Mouse (Mus musculus) urinary bladder, postnatal 4 days (tissue): ENCODE measurements around the gene Fxyd3.

Source experiments
- DNase-seq, 2 experiments: peaks; one replicate each; pipeline ENCODE4 v3.0.0; 2021 to 2022; ENCODE audit warnings: low spot score in 2 of 2

The Fxyd3 gene

DNA sequence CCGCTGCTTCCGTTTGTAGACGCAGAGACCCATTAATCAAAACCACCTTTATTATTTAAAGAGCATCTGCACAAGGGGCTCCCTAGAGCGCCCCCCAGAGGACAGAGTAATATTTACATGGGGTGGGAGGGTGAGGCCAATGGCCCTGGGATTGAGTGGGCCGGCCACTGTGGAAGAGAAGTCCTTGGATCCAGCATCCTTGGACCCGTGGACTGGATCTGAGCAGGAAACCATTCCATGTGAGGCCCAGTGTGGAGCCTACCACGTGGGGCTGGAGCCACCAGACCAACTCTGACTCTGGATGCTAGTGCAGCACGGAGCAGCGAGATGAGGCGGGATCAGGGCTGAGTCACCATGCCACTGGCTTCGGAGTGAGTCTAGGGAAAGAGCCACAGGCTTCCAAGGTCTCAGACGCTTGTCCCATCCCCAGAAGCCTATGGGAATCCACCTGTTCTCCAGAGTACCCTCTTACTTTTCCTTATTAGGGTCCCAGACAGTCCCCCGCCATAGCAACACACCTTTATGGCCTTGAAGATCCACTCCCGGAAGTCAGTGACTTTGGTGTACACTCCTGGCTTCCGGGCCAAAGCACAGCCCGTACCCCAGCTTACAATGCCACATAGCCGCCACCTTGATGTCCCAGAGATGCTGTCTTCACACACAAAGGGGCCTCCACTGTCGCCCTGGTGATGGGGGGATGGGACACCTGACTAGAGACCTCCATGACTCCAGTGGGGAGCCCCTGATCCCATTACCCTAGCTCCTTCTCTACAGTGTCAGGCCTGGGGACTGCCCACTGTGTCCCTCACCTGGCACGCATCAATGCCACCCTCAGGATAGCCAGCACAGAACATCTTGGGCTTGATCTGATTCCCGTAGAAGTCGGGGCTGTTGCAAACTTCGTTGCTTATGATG, 22.4 kb upstream of the Fxyd3 start:
- no peak for DNase-seq

DNA sequence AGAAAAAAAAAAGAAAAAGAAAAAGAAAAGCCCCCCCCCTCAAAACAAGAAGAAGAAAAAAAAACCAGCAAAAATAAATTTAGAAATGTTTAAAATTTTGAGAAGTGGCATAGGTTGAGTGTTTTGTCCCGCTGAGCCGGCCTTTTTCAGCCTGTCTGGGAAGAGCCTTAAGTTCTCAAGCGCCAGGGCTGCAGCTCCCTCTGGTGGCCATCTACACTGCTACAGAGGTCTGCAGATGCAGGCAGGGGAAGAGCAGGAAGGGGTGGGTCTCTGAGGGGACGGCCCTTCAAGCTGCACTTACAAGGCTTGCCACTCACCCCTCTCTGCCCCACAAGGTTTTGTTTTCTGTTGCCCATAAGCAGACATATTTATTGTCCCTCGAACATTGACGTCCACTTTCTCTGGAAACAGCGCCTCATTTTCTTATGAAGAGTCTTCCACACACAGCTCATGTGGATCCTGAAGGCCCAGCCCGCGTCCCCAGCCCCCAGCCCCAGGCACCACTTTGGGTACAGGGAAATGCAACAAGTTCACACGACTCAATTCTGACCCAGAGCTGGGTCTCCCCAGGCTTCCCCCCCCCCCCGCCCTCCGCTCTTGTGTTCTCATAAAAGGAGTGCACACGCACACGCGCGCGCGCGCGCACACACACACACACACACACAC, 21.2 kb upstream of the Fxyd3 start:
- DNase-seq = peak; percentile 85 to 93

DNA sequence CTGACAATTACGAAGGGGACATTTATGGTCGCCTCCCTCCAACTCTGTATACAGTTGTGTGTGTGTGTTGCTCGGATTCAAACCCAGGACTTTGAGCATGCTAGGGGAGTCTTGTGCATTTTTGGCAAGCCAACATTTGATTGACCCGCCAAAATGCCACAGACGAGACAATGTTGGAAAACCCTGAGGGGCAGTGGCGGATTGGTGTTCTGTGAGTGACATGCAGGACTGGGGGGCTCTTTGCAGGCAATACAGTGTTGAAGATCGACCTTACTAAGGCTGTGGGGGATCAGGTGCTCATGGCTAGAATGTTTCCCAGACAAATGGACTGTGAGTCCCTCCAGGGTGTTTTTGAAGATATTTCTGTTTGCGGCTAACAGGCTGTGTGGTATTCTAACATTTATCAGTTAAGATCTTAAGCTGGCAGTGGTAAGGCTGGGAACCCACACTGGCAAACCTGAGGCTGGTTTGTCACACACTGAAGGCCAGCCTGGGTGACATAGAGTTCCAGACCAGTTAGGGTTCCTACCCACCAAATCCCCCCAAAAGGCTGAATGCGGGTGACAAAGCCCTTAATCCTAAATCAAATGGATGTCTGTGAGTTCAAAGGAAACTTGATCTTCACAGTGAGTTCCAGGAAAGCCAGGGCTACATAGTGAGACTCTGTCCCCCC, 20.5 kb upstream of the Fxyd3 start:
- DNase-seq = no peak

DNA sequence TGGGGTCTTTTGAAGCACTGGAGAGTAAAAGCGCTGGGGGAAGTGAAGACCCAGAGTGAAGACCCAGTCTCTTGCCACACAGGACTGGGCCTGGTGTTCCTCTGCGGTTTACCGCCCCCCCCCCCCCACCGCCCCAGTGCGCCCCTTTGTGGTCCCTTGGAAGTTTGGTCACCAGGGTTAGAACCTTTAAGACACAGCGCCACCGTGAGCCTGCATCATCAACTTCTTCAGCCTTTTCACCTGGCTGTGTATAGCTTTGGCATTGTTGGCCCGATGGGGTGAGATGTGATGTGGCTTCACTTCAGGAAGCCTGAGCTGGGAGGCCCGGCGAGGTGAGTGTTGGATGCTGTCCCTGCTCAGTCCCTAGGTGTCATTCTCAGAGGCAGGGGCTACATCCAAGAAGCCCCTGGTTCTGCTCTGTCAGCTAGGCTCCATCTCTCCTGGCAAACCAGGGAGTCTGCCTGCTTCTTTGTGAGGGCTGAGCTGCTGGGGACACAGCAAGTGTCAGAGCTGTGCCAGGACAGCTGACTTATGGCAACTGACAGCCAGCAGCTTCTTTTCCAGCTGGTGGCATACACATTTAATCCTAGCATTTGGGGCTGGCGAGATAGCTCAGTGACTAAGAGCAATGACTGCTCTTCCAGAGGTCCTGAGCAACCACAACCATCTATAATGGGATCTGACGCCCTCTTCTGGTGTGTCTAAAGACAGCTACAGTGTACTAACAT, 18.4 kb upstream of the Fxyd3 start:
- DNase-seq = no peak

DNA sequence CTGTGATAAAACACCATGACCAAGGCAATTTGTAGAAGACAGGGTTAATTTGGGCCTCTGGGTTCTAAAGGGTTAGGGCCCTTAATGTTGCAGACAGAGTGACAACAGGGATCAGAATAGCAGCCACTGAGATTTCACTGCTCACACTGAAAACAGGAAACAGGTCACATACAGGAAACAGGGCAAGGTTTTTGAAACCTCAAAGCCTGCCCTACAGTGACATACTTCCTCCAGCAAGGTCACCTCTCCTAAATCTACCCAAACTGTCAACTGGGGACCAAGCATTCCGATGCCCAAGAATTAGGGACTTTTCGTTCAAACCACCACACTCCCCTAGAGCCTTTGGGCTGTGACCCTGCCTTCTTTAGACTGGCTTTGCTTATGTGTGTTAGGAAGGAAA, 13.2 kb upstream of the Fxyd3 start:
- no peak for DNase-seq

DNA sequence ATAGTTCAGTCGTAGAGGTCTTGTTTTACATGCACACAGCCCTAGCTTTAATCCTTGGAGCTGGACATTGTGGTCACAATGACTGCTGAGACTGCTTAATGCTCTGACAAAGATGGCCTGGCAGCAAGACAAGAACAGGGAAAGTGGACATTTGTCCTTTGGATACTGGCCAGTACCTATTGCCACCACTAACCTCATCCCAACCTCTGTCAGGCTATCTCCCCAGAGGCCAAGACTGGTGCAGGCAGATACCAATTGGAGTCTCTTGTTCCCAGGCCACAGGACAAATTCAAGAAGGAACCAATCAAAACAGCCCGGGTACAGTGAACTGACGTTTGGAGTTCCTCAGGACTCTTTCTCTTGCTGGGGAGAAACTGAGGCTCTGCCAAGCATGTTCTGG, 11.7 kb upstream of the Fxyd3 start:
- no peak for DNase-seq

DNA sequence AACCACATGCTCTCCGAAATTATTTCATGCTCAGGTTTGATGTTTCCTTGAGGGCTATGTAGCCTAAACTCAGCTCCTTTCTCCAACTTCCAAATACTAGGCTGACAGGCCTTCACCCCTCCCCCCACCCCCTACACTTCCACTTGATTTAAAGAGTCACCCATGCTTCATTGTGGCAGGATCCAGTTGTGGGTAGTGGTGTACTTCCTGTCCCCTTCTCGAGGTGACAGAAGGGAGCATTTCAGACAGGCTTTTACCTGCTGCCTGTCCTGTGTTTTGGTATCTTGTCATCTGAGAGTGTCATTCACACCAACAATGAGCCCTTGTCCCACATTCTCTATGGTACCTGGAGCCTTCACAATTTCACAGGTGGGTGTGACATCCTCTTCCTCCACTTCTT, 10.8 kb upstream of the Fxyd3 start:
- no peak for DNase-seq

DNA sequence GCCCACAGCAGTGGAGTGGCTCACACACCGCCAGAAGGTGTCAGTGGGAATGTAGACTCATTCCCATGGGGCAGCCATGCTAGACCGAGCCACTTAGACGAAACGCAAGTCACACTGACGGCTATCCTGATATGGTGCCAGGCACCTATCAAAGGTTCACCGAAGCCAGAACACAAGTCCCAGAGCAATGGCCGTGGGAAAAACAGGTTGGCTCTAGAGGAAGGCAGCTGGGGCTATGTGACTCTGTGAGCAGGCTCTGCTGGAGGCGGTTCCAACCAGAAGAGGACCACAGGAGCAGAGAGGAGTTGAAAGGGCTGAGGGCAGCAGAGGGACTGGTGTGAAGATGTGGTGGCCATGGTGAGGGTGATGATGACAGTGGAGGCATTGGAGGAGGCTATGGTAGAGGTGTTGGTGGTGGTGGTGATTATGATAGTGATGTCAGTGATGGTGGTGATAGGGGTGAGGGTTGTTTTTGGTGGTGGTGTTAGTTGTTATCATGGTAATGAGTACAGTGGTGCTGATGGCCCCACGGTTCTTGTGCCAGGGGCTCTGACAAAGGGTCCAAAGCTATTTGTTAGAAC, 9.8 kb upstream of the Fxyd3 start:
- DNase-seq = no peak

DNA sequence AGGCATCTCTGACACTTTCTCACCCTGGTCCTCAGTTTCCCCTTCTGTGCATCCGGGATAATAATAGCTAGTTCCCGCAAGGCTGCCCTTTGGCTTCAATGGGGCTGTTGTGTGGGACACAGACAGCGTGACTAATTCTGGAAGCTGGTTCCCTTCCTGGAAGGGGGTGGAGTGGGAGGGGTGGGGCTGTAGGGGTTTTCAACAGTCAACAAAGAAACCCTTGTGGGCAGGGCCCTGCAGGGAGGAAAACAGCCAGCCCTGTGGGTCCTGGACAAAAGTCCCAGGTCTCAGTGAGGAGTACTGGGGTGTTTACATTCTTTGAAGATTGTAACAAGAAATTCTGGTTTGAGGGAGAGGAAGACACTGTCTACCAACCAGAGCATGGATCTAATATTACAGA, 8.7 kb upstream of the Fxyd3 start:
- DNase-seq = peak in 1 of 2 experiments; percentile 37

DNA sequence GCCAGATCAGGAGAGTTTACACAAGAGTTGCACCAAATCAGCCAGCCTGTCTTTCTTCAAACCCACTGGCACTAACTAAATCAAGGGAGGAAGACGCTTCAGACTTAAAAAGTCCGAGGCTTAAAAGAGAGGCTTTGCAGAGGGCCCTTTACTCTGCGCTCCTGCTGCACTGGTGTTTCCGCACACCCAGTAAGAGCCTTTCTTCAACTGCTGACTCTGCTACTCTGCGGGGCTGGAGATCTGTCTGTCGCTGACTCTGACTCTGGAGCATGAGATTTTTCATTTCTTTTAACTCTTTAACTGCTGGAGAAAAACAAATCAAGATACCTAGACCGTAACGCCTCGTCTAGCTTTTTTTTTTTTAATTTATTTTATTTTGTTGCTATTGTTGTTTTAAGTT, 7.6 kb upstream of the Fxyd3 start:
- DNase-seq = no peak

DNA sequence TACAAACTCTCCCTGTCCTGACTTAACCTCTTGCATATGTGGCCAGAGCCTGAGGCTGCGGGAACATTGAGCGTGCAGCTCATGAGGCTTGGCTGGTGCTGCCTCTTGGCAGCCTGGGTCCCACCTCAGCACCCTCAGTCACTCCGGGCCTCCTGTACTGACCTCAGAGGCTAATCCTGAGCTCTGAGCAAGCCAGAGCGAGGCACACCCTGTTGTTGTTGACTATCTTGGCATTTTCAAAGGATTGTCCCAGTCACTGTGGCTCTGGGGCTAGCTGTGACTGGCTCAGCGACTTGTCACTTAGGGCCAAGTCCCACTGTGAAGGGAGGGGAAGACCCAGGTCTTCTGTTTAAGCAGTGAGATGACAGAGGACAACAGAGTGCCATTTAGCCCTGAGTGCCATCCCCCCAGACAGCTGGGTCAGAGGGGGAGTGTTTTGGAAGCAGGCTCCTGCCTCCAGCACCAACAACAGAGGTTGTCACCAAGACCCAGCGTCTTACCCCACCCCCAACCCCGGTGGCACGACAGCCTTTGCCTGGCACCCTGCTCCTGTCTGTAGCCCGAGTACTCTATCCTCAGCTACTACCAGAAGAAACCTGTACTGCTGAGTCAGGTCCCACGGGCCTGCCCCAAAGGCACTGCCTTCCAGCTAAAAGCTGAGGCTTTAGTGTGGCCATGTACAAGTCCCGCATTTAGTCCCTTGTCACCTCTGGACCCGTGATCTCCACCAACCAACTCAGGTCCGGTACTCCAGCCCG, 6.5 kb upstream of the Fxyd3 start:
- no peak for DNase-seq

DNA sequence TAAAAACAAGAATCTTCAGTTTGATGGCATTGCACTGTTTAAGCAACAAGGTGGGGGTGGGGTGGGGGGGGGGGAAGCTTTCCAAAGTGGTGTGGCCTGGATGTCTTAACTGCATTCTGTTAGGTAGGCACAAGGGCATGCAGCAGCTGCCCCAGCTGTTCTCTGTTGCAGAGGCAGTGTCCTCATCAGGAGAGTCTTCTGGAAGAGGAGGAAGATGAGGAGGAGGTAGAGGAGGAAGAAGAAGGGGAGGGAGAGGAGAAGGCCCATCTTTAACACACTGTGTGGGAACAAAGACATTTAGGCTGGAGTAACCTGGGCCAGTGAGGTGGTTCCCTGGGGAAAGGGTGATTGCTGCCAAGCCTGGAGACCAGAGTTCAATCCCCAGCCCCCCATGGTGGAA, 5.6 kb upstream of the Fxyd3 start:
- no peak for DNase-seq

DNA sequence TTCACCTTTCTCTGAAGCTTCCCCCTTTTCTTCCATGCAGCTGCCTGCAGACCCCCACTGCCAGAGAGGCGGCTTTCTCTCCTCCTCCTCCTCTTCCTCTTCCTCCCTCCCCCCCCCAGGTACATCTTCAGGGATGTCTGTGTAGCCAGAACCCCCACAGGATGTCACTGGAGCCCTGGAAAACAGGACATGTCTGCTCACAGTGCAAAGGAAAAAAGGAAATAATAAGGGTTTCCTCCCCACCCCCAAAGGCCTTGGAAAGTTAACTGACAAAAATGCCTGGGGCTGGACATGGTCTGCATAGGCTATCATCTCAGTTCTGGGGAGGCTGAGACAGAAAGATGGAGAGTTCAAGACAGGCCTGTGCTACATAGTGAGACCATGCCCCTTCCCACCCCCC, 4.6 kb upstream of the Fxyd3 start:
- DNase-seq = no peak

DNA sequence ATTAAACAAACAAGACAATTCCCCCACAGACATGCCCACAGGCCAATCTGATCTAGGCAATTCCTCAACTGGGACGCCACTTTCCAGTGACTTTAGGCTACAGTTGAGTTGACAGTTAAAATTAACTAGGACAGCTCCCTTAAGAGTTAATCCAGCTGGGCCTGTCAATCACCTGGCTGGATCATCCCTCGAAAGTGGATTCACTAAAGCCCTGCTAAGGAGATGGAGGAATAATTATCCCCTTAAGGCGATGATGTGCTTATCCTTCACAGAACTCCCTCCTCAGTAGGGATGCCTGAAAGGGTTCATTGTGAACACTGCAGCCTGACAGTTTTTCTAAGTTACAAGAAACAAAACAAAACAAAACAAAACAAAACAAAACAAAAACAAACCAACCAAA, 4.1 kb upstream of the Fxyd3 start:
- DNase-seq = no peak

DNA sequence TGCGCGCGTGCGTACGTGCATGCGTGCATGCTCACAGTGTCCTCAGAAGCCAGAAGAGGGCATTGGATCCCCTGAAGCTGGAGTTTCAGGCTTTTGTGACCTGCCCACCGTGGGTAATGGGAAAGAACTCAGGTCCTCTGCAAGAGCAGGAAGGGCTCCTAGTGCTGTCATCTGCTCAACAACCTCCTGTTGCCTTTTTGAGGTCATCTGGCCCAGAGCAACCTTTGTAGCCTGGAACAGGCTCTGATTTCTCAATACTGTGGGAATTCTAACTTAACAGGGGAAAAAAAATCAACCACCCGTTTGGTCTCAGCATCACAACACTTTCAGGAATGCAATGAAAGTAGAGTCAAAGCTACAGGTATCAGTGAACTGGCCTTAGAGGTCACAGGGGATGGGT, 3.2 kb upstream of the Fxyd3 start:
- no peak for DNase-seq

DNA sequence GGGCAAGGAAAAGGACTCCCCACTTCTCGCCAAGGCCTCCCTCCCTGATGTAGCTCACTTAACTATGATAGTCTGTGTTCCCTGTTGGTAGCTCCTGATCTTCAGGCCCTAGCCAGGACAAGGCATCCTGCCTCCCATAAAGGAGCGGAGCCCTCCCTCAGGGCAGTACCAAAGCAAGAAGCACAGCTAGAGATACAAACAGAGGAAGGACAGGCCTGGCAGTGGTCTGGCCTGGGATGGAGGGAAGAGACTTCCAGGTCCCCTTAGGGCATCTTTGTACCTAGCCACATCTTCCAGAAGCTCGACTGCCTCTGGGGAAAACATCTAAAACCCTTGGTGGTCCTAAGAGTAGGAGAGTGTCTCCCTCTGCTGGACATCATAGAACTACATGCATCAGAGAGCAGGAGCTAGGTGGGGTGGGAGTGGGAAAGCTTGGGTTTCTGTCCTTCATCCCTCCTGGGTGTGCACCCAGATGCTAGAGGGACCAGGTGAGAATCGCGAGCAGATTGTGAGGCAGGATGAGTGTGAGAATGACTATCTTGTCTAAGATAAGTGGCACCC, 1.5 kb upstream of the Fxyd3 start:
- peak in 1 of 2 experiments; percentile 37 for DNase-seq

DNA sequence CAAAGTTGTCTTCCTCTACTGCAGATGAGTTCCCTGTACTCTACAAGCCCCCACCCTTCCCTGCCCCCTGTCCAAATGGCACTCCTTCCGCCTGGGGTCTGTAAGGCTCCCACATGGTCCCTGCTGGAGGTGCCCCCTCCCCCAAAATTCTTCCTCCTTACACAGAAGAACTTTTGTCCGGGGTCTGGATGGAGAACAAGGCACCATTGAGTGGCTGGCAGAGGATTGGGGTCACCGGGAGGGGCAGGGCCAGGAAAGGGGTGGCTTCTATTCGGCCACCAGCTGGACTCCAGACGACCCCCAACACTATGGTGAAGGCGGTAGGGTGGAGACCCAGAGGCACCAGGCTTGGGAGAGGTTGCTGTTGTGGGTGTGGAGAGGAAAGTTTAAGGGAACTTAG, 966 bp upstream of the Fxyd3 start:
- no peak for DNase-seq

DNA sequence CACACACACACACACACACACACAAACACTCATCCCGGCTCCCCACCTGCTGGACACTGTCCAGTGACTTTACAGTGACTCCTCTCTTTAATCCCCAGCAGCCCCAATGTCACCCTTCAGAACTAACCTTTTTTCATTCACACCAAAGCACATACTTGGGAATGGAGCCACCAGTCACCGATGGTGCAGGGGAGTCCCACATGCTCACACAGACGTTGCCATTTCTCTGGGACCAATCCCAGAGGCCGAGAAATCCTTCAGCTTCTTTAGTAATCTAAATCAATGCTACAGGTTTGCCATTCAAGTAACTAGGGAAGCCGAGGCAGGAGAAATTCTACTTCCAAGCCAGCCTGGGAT, 1.8 kb downstream of the Fxyd3 start:
- DNase-seq = no peak

DNA sequence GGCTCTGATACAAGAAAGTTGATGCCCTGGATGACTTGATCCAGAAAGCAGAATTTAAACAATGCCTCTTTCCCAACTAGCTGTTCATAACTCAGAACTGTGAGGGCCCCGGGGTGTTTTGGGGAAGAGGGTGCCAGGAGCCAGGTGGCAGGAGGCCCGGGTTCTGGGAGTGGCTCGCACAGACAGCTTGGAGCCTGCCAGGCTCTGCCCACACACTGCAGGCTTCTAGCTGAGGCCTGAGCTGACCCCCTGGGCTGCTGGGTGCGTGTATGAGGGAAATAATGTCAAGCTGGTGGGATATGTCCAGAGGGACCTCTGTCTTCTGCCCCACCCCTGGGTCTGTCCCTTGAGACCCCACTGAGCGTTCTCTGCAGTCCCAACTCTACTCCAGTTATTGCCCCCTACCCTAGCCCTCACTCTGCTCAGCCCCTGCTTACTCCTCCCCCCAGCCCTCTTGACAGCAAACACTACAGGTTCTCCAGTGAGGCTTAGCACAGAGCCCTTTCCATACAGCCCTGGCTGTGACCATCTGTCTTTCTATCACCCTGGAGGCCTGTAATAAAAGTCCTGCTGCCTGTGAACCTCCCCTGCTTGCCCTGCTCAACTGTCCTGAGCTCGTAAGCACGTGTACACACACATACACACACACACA, 2.3 kb downstream of the Fxyd3 start:
- DNase-seq = no peak

DNA sequence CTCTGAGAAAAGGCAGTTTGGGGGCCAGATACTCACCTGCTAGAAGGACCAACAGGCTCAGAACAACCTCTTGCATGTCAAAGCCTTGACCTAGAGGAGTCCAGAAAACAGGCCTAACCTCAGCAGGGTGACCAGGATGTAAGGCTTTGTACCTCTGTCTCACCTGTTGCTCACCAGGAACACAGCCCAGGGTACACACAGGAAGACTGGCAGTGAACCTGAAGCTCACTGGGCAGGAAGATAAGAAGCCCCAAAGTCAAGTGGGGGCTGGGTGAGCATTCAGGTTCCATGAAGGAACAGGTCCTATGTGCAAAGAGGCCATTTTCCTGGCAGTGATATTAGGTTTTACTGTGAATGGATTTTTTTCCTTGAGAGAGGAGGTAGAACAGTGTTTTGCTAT, 3.0 kb downstream of the Fxyd3 start:
- no peak for DNase-seq
